Mouse (Mus musculus): ENCODE measurements around the gene Mrpl20.

GRCm38 (mm10) chr4:155832321-155832720 lies 29.6 kb downstream of the Mrpl20 start:
- TF ChIP-seq CTCF (IDR thresholded peaks at IDR 0.05; ENCODE audit: borderline replicate concordance, control insufficient read depth, extremely low read depth, insufficient read depth, low read length, poor library complexity) (no peak), POLR2A (IDR thresholded peaks at IDR 0.05; ENCODE audit: control insufficient read depth, extremely low read depth, insufficient read depth, low read length, poor library complexity) (no peak)

Data from thymus, adult 2 months (tissue).